Comparison of ENCODE assay signal across 10 mouse cellular contexts in genomic region chr5:43148486-43148885, GRCm38 (mm10).
DNase-seq lines count a peak whose midpoint lies in the region; ATAC-seq and TF ChIP-seq lines count a peak whose summit lies in the region.
"Had no signal": no experiment of that assay in that cellular context is flagged by ENCODE, and none has a peak within 500 bp of the region (broad histone marks: within the 10 kb centered on the region; RNA-seq: fewer than 3 reads in every experiment).

No protein-coding gene starts in this region.

- no peak for ATAC-seq in embryonic facial prominence, embryonic 14.5 days (ENCODE audit: low read depth)
- no peak for ATAC-seq in limb, embryonic 11.5 days (ENCODE audit: insufficient number of reproducible peaks, low FRiP score, low TSS enrichment, low read depth)
- ATAC-seq in stomach, postnatal 0 days (ENCODE audit: low FRiP score, low TSS enrichment), result peak; percentile 47; the same call in 1 of the 2 replicates
- no peak for ATAC-seq in monocyte, adult 5-6 weeks (replicated peaks; ENCODE audit: insufficient number of reproducible peaks, low FRiP score, low TSS enrichment, poor library complexity, severe bottlenecking)

- H3K4me3 ChIP-seq in embryonic facial prominence, embryonic 14.5 days (ENCODE audit: low read depth, low read length), result no peak overlapping the region
- H3K4me3 ChIP-seq in embryonic facial prominence, embryonic 10.5 days, result no peak overlapping the region
- no peak overlapping the region for H3K4me3 ChIP-seq in limb, embryonic 11.5 days (ENCODE audit: low read depth, low read length)
- no peak overlapping the region for H3K4me3 ChIP-seq in stomach, postnatal 0 days (ENCODE audit: low read depth, low read length)

- no peak for TF ChIP-seq EP300 in stomach, postnatal 0 days (optimal IDR thresholded peaks at IDR 0.05)

- intact Hi-C loops in gastrocnemius, postnatal 36 days (cut with DNase I), result no loop called here

- TF ChIP-seq CTCF in stomach, postnatal 0 days (IDR thresholded peaks at IDR 0.05; ENCODE audit: low read depth), result no peak

- no peak overlapping the region for H3K27ac ChIP-seq in embryonic facial prominence, embryonic 14.5 days (replicated peaks; ENCODE audit: low read depth, low read length)
- H3K27ac ChIP-seq in embryonic facial prominence, embryonic 10.5 days (replicated peaks), result no peak overlapping the region
- no peak overlapping the region for H3K27ac ChIP-seq in limb, embryonic 11.5 days (replicated peaks; ENCODE audit: low read depth, low read length)
- no peak overlapping the region for H3K27ac ChIP-seq in stomach, postnatal 0 days (replicated peaks)

- 45% methylated on average over 9 of the region's 9 CpGs for WGBS in embryonic facial prominence, embryonic 14.5 days
- WGBS in embryonic facial prominence, embryonic 10.5 days, result 71% methylated on average over 9 of the region's 9 CpGs
- 41% methylated on average over 9 of the region's 9 CpGs for WGBS in limb, embryonic 11.5 days
- 31% methylated on average over 9 of the region's 9 CpGs for WGBS in stomach, postnatal 0 days

- no peaks in the 10 kb centered on the region for H3K36me3 ChIP-seq in embryonic facial prominence, embryonic 14.5 days (ENCODE audit: control insufficient read depth, insufficient read depth, low read length)
- H3K36me3 ChIP-seq in embryonic facial prominence, embryonic 10.5 days (replicated peaks), result no peaks in the 10 kb centered on the region
- H3K36me3 ChIP-seq in limb, embryonic 11.5 days (ENCODE audit: control insufficient read depth, insufficient read depth, low read length), result no peaks in the 10 kb centered on the region
- H3K36me3 ChIP-seq in stomach, postnatal 0 days (ENCODE audit: control insufficient read depth, insufficient read depth, low read length), result no peaks in the 10 kb centered on the region

- H3K9me3 ChIP-seq in embryonic facial prominence, embryonic 14.5 days (ENCODE audit: control insufficient read depth, low read length), result no peaks in the 10 kb centered on the region
- H3K9me3 ChIP-seq in embryonic facial prominence, embryonic 10.5 days, result no peaks in the 10 kb centered on the region
- no peaks in the 10 kb centered on the region for H3K9me3 ChIP-seq in limb, embryonic 11.5 days (ENCODE audit: control insufficient read depth, low read length)
- H3K9me3 ChIP-seq in stomach, postnatal 0 days (ENCODE audit: control insufficient read depth, low read length), result no peaks in the 10 kb centered on the region

- no peak overlapping the region for H3K4me2 ChIP-seq in embryonic facial prominence, embryonic 14.5 days (ENCODE audit: low read depth, low read length)
- no peak overlapping the region for H3K4me2 ChIP-seq in limb, embryonic 11.5 days (ENCODE audit: low read depth, severe bottlenecking)
- no peak overlapping the region for H3K4me2 ChIP-seq in stomach, postnatal 0 days (replicated peaks; ENCODE audit: low read depth)

- H3K27me3 ChIP-seq in embryonic facial prominence, embryonic 14.5 days (replicated peaks; ENCODE audit: control insufficient read depth, insufficient read depth, low read length), result no peaks in the 10 kb centered on the region
- no peaks in the 10 kb centered on the region for H3K27me3 ChIP-seq in embryonic facial prominence, embryonic 10.5 days (replicated peaks; ENCODE audit: low read depth, poor library complexity, severe bottlenecking)
- no peaks in the 10 kb centered on the region for H3K27me3 ChIP-seq in limb, embryonic 11.5 days (ENCODE audit: control insufficient read depth, insufficient read depth, low read length)
- H3K27me3 ChIP-seq in stomach, postnatal 0 days (ENCODE audit: control insufficient read depth, insufficient read depth, low read length), result no peaks in the 10 kb centered on the region

- no peaks in the 10 kb centered on the region for H3K4me1 ChIP-seq in embryonic facial prominence, embryonic 14.5 days (ENCODE audit: control insufficient read depth, insufficient read depth, low read length)
- H3K4me1 ChIP-seq in embryonic facial prominence, embryonic 10.5 days, result peaks cover 10% of the 10 kb centered on the region
- H3K4me1 ChIP-seq in limb, embryonic 11.5 days (ENCODE audit: control insufficient read depth, insufficient read depth, low read length), result no peaks in the 10 kb centered on the region
- no peaks in the 10 kb centered on the region for H3K4me1 ChIP-seq in stomach, postnatal 0 days (replicated peaks; ENCODE audit: control insufficient read depth, insufficient read depth)

- no peak overlapping the region for H3K9ac ChIP-seq in embryonic facial prominence, embryonic 14.5 days (ENCODE audit: low read depth, low read length)
- H3K9ac ChIP-seq in limb, embryonic 11.5 days (ENCODE audit: low read length), result no peak overlapping the region
- H3K9ac ChIP-seq in stomach, postnatal 0 days (ENCODE audit: low read length), result no peak overlapping the region

- peak; percentile 14 for DNase-seq in embryonic facial prominence, embryonic 14.5 days (ENCODE audit: low spot score)
- no peak for DNase-seq in embryonic facial prominence, embryonic 10.5 days (ENCODE audit: low spot score)
- peak; percentile 2 for DNase-seq in lung, postnatal 14 days
- no peak for DNase-seq in lung, postnatal 25 days (ENCODE audit: low spot score)
- DNase-seq in limb, embryonic 11.5 days (ENCODE audit: low spot score), result peak; percentile 34
- DNase-seq in stomach, postnatal 0 days (ENCODE audit: low spot score), result no peak
- DNase-seq in gastrocnemius, postnatal 36 days, result no peak
- DNase-seq: adrenal gland, adult 2 months; thymus, postnatal 36 days had no signal

Comparison
In these comparisons a context has a peak if more than half of its experiments do, and no peak if none do; other contexts are left out.
1. DNase-seq: peak in embryonic facial prominence, embryonic 14.5 days (single experiment), lung, postnatal 14 days (single experiment) and limb, embryonic 11.5 days (single experiment); none in embryonic facial prominence, embryonic 10.5 days (single experiment), lung, postnatal 25 days (single experiment), stomach, postnatal 0 days (single experiment) and gastrocnemius, postnatal 36 days (0 of 2).